Mouse (Mus musculus) spleen, postnatal 36 days (tissue): ENCODE measurements around the gene Fam186a.
A peak's percentile ranks its signal among the peaks of the same experiment; 100 is the strongest.
"Not testable (repeated sequence)": the region's sequence is repeated elsewhere in the genome, so short reads cannot be mapped to it uniquely, and the experiment has no call there.

Experiments
- DNase-seq, 2 experiments: peaks; one replicate each; pipeline ENCODE4 v3.0.0; 2022; ENCODE audit warnings: low spot score in 2 of 2, mixed read lengths in 1 of 2

Fam186a gene

DNA sequence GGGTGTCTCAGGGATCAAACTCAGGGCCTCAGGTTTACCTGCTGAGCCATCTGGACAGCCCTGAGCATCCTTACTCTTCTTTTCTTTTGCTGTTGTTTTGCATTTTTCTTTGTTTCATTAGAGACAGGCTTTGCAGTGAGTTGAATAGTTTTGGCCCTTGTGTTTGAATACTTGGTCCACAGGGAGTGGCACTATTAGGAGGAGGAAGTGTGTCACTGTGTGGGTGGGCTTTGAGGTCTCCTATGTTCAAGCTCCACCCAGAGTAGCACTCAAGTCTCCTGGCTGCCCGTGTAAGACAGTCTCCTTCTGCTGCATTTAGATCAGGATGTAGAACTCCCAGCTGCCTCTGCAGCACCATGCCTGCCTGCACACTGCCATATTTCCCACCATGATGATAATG is 32.4 kb downstream of the Fam186a start:
- DNase-seq = no peak

DNA sequence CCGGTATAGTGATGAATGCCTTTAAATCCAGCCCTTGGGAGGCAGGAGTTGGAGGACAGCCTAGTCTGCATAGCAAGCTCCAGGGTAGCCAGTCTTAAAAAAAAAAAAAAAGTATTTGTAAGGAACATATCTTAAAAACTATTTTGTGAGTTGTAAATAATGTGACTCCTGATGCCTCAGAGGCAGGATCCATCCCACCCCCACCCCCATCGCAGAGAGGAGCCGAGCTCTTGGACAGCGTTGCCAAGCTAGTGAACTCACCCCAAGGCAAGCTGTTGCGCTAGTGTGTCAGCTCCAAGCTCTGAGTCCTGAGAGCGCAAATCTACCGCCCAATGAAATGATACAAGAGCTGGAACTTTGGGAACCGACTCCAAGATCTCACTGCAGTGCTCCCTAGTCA is 35.6 kb downstream of the Fam186a start:
- DNase-seq = no peak

DNA sequence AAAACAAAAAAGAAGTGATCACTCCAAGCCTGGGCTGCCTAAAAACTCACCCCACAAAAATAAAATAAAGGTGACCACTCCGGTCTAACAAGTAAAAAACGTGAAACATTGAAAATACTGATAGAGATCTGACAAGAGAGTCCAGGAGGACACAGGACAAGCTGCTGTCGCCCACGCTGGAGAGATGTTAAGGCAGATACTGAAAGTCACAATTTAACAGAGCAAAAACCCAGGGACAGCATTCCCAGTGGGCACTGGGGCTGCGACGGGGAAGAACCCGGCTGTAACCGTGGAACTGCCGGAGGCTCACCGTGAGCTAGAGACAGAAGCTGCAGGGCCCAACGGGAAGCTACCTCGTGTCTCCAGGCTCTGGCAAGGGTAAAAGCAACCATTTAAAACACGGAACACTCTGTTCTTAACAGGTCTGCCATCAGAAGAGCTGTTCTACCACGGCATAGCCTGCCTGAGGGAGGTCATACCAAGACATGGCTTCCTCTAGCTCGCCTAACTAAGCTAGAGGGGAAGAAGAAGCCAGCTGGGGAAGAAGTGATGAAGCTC is 47.2 kb downstream of the Fam186a start:
- no peak for DNase-seq

DNA sequence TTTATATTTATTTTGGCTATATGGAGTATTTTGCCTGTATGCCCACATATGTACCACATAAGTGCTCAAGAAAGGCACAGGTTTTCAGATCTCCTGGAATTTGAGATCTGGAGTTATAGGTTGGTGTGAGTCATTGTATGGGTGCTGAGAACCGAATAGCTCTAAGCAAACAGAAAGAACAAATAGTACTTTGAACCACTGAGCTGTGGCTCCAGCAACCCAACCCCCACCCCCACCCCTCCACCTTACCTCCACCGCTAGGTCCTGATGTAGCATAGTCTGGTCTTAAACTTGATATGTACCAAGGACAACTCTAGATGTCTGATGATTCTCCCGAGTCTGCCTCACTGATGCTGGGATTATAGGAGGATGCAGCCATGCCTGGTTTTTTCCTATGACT is 49.6 kb downstream of the Fam186a start:
- DNase-seq = no peak

DNA sequence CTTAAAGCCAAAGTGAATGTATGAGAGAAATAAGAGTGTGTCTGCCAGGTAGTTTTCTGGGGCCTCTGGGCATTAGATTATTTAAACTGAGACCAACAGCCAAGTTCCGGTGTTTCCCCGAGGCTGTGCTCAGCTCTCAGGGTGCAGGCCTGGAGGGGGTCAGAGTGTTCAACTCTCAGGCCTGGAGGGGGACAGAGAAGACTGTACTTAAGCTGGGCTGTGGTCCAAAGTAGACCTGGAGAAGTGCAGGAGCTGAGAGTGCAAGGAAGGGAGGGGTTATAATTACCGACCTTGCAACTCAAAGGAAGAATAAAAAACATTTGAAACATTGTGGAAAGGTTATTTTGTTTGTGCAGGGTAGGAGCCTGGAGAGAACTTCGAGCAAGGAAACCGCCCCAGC is 52.2 kb downstream of the Fam186a start:
- DNase-seq = no peak

DNA sequence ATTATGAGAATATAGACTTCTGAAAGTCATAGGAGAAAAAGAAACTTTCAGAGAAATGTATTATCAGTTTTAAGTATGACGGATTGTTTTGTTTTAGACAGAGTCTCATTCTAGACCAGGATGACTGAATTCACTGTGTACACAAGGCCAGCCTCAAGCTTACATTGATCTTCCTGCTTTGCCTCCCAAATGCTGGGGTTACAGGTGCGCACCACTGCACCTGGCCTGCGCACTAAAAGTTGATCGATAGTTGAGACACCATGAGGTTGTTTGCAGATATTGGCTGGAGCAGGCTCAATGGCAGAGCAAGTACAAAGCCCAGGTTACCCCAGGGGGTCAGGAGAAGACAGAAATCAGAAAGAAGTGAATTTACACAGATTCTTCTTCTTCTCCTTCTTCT is 55.1 kb downstream of the Fam186a start:
- no peak for DNase-seq

DNA sequence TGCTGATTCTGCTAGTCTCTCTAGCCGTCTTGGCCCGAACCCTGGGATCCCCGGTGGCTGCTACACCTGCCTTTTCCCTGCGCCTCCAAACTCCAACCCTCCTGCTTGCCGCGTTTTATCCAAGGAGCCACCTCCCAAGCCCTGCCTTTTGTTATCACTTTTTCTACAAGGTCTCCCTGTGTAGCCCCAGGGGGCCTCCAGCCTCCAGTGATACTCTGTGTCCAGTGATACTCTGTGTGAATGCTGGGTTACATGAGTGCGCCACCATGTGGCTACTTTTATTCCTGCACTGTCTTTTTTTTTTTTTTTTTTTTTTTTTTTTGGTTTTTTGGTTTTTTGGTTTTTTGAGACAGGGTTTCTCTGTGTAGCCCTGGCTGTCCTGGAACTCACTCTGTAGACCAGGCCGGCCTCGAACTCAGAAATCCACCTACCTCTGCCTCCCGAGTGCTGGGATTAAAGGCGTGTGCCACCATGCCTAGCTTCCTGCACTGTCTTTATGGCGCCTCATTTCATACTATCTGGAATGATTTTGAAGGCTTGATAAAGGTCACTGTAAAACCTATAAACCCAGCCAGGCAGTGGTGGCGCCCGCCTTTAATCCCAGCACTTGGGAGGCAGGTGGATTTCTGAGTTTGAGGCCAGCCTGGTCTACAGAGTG is 57.4 kb downstream of the Fam186a start:
- not testable (repeated sequence) for DNase-seq

DNA sequence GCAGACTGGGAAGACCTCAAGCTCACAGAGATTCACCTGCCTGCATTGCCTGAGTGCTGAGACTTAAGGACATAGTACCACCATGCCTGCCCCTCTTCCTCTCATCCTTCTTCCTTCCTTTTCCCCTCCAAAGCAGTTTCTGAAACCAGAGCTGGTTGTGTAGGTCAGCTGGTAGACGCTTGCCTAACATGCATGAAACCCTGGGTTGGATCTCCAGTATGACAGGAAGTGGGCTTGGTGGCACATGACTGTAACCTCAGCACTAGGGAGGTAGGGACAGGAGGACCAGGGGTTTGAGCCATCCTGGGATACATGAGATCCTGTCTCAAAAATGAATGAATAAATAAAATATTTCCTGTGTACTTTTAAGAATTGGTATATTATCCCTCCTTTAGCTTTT is 59.3 kb downstream of the Fam186a start:
- DNase-seq = no peak

DNA sequence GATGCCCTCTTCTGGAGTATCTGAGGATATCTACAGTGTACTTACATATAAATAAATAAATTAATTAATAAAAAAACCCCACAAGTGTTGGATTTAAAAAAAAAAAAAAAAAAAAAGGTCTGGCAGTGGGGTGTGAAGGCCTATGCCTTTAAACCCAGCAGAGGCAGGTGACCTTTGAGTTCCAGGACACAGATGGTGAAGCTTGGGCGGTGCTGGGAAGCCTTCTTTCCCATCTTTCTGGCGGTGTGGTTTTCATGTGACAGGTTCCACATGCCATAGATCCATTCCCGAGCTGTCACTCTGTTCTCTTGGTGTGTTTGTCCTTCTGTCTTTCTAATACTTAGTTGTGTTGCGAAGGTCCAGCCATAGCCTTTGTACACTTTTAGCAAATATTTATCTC is 59.8 kb downstream of the Fam186a start:
- no peak for DNase-seq

DNA sequence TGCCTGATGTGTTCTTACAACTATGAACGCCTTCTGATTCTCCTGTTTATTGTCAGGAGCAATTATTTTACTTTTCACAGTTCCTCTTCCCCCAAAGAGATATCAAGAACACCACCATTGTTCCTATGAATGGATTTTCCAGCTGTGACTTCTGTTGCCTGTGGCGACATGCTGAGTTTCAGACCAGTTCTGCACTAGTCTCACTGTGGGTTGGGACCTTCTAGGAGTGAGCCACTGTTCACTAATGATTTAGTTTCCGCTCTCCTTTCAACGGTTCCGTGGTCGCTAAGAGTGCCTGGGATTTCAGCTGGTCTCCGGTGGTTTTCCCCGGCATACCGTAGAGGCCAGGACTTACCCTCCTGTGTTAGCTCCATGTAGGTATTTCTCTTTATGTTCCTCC is 62.0 kb downstream of the Fam186a start:
- DNase-seq = no peak

DNA sequence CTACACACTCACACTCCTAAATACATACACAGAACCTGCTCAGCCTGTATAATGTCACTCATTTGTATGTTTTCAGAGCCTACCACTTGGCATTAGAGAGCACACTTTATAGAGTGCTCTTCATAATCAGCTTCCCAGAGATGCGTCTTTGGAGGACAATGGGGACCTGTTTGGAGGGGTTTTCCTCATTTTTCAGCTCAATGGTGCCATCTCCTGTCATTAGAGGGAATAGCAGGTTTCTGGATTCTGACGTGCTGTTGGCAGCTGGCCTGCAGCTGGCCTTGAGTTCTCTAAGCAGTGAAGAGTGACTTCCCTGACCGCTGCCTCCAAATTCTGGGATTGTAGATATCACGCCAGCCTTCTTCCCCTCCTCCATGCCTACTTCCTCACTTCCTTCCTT is 62.5 kb downstream of the Fam186a start:
- DNase-seq = peak; percentile 18 to 22

DNA sequence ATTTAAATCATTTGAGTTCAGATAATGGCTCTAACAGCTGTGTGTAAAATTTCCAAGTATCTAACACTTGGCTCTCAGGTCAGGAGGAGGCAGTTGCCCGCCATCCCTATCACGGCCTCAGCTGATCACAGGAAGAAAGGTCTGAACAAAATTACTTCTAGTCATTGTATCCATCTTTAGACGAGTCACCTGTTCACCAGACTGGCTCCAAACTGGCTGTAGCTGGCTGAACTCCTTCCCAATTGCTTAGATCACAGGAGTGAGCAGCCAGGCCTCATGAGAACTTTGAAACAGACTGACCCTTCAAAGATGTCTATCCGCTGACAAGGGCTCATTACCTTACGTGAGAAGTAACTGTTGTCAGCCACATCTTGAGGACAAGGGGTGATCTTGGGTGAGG is 63.6 kb downstream of the Fam186a start:
- DNase-seq = no peak

DNA sequence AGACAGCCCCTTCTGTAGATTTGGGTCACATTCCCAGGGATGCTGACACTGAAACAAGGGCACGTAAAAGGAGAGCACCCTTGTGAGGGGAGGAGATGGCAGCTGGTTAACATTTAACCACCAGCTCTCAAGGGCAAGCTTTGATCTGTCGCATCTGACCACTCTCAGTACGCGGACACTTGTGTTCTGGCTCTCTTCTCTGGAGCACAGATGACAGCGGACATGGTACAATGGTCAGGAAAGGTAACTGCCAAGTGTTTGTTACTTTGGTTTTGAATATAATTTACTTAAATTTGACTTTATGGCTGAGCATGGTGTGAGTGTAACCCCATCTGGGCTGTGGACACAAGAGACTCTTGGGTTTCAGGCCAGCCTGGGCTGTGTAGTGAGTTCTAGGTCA is 64.1 kb downstream of the Fam186a start:
- DNase-seq = no peak

DNA sequence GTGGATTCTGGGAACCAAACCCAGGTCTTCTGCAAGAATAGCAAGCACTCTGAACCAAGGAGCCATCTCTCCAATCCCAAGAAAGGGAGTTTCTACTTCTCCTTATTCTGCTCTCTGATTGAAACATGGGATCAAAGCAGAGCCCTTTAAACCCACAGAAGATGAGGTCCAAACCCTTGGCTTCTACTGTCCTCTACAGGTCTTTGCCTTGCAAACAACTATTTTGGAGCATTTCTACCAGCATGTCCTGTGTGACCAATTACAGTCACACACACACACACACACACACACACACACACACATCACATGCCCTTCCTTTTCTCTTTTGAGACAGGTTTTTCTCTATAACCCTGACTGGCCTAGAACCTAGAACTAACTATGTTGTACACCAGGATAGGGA is 70.2 kb downstream of the Fam186a start:
- DNase-seq = no peak

DNA sequence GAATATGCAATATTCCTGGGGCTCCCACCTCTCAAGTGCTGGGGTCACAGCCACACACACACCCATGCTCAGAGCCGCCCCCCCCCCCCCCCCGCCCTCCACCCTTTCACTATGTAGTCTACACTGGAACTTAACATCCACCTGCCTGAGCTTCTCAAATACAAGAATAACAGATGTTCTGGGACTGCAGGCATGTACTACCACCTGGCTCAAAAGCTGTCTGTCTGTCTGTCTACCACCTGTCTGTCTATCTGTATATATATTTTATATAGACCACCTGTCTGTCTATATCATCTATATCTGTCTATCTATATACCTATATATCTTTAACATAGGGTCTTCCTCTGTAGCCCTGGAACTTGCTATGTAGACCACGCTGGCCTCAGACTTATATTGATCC is 75.5 kb downstream of the Fam186a start:
- DNase-seq = no peak

DNA sequence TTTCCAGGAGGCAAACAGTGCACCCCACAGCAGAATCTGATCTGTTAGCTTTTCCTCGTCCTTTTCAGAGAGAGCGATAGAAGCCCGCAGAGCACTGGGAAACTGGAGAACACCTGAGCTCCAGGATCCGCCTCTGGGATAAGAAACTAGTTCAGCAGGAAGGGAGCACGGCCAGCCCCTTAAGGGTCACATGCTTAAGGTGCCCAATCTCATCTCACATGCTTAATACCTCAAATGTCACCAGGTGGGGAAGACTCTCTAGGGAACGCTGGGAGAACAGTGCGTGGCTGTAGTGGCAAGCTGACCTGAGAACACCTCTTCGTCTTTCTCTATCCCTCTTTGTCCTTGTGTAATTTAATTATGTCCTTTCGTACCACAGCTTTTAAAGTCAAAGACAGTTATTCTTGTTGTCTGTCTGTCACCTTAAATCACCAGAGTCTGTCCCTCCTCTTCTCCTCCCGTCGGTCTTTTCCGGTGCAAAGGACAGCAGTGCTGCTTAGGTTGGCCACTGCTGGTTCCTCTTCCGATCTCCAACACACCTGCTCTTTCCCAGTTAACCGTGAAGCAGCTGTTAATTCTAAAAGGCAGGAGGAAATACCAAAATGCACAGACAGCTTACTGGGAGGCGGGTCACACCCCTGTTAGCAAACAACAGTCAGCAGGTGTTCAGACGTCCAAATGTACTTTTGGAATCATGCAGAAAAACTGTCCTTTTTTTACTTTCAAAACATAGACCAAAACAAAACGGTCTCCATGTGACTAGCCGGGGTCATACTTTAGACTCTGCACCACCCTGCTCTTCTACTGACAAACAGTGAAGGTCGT is 76.2 kb downstream of the Fam186a start:
- peak; percentile 28 to 36 for DNase-seq

DNA sequence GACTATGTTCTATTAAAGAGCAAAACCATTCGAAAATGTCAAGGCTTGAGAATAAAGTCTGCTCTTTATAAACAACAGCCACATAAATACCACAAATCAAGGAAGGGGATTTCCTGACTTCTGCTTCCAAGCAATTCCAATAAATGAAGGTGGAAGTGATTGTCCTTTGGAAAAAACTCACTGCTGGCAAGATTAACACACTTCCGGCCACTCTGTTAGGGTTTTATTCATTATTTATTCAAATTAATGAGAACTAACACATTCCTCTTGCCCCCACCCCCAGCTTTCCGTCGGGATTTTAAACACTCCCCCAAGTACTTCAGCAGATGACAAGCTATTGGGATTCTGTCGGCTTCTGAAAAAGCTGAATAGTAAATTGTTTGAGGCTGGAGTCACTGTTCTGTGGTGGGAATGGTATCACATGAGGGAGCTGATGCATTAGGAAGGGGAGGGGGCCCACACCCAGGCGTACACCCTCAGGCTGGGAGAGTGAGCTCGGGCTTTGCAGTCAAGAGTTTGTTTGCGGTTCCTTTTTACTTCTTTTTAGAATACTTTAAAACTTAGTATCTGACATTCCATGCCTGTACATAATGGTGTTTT is 77.5 kb downstream of the Fam186a start:
- no peak for DNase-seq

DNA sequence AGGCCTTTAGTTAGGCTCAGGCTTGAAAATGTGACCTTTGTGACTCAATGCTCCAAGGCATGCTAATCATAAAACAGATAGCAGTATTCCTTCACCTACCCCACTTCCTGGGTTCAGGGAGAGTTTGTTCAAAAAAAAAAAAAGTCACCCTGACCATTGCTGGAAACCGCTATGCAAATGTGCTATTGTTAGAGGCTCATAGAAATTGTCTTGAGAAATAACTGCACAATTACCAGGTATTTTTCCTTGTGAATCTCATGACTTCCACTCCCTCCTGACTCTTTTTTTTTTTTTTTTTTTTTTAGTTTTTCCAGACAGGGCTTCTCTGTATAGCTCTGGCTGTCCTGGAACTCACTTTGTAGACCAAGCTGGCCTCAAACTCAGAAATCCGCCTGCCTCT is 79.7 kb downstream of the Fam186a start:
- DNase-seq = not testable (repeated sequence)

DNA sequence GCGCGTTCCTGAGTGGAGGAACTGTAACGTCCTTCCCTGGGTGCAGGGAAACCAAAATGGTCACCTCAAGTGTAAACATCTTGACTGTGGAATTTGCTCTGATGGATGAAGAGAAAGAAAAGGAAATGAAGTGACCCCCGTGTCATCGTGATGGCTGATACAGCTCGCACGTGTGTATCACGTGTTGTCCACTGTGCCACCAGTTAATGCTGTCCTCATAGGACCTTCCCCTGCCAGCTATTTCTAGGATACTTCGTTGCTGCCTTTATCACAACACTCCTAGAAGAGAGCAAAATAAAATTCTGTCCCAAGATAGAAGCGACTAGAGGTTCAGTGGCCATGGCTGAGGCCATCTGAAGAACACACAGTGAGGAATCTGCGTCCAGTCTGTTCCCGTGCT is 82.8 kb downstream of the Fam186a start:
- DNase-seq = no peak

DNA sequence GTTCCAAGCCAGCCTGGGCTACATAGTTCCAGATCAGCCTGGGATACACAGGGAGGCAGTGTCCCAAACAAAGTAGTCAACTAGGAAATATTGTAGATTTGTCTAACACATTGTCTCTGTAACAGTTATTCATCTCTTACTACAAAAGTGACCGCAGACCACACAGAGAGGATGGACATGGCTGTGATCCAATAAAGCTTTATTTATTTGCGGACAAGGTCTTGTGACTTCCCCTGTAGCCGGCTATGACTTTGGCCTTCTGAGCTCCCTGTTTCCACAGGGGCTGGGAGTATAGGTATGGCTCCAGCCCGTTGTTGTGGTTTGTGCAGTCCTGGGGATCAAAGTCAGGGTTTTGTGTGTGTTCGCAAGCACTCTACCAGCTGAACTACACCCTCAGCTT is 88.3 kb downstream of the Fam186a start:
- DNase-seq = no peak

DNA sequence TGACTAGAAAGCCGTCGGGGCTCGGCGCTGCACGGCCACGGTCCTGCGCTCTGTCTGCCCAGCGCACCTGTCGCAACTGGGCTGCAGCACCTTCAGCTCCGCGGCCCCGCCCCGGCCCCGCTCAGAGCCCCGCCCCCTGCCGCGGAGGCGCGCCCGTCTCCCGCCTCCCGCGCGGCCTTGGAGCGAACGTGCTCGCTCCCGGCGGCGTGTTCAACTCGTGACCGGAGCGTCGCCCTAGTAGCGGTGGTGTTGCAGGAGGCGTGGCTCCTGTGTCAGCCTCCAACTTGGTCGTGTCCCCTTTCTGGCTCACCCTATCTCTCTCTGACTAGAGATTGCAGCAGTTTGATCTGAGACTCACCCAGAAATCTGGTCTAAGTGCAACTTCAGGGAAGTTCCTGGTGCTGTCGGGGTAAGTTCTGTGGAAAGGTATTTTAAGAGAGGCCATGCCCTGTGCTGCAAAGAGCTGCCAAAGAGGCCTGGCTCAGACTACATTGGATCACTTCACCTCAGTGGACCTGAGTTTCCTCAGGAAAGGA is 91.5 kb downstream of the Fam186a start, which contains the start of gene Lima1:
TSS of gene Lima1 (minus strand) at position 123 of the 536 bp plus-strand sequence.
- DNase-seq = peak; percentile 80 to 81

DNA sequence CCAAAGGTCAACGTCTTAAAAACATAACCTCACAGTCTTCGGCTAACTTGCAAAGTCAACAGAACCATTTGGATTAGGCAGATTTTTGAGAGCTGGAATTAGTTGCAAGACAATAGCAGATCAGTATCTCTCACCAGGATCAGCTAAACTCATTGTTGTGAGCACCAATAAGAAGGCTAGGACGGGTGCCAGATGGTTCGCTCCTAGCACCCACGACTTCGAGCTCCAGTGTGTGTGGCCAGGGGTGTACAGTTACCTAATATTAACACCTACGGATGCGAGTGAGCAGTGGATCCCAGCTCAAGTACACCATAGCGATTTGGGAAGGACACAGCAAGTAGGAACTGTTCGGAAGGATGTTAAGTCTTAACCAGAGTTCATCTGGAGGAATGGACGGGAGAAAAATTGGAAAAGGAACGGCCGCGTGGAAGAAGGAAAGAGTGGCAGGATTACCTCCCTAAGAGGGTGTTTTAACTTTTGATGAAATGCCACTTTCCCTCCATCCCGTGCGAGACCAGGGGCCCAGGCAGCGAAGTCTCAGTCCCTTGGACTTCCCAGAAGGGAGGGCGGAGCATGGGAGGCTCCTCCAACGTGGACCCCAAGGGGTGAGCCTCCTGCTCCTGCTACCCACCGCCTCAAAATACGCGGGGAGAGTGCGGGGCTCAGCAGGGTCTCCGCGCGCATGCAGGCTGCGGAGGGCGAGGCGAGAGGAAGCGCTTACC is 92.1 kb downstream of the Fam186a start:
- no peak for DNase-seq
